12 mouse cellular contexts compared by ENCODE assay signal in the genomic region with DNA sequence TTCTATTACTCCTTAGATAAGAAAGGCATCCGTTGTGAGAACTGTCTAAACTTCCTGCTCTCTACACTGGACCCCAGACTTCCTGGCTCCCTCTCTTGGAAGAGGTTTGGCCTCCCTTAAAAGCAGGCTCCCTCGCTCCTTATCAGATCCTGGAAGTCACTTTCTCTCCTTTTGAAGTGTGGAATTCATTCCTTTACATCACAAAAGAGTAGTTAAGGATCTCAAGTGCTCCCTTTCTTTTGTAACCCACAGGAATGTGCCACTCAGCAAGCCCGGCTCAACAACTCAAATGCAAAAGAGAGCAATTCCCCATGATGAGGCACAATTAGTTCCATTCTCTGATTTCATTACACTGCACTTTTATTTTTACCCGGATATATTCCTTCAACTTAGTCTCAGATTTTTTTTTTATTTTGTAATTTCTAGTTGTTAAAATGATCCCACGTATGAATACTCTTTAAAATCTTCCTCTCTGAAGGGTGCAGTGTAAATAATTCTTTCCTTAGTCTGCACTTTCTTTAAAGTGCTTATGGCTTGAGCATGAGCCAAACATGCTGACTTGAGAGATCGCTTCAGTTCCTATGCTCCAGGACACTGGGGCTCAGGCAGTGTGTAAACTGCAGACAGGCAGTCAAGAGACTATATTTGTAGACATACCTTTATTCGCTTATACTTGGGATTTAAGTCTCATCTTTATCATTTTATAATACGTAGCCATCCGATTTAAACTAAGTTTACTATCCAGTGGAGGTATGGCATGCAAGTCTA.
DNase-seq lines count a peak whose midpoint lies in the region; ATAC-seq and TF ChIP-seq lines count a peak whose summit lies in the region.
"Had no signal": no experiment of that assay in that cellular context is flagged by ENCODE, and none has a peak within 500 bp of the region (broad histone marks: within the 10 kb centered on the region; RNA-seq: fewer than 3 reads in every experiment).

No protein-coding gene starts in this region.

- TF ChIP-seq POLR2A in heart, adult 2 months (IDR thresholded peaks at IDR 0.05; ENCODE audit: insufficient read depth, low read depth, low read length), result no peak

- peaks cover 6% of the 10 kb centered on the region for H3K4me1 ChIP-seq in heart, embryonic 12.5 days (replicated peaks)
- no peaks in the 10 kb centered on the region for H3K4me1 ChIP-seq in heart, adult 2 months (ENCODE audit: control insufficient read depth, insufficient read depth, low read length)
- no peaks in the 10 kb centered on the region for H3K4me1 ChIP-seq in forebrain, postnatal 0 days (ENCODE audit: insufficient read depth)
- H3K4me1 ChIP-seq in kidney, embryonic 14.5 days (ENCODE audit: control insufficient read depth, insufficient read depth, low read length), result peaks cover 4% of the 10 kb centered on the region; the same call in 1 of the 2 replicates

- 21% methylated on average over 9 of the region's 9 CpGs for WGBS in heart, embryonic 12.5 days
- 34% methylated on average over 9 of the region's 9 CpGs for WGBS in heart, adult 2 months
- 19% methylated on average over 9 of the region's 9 CpGs for WGBS in forebrain, postnatal 0 days
- WGBS in kidney, embryonic 14.5 days, result 25% methylated on average over 9 of the region's 9 CpGs

- H3K27me3 ChIP-seq in heart, embryonic 12.5 days (replicated peaks), result no peaks in the 10 kb centered on the region
- no peaks in the 10 kb centered on the region for H3K27me3 ChIP-seq in heart, adult 2 months (ENCODE audit: control insufficient read depth, insufficient read depth, low read length)
- no peaks in the 10 kb centered on the region for H3K27me3 ChIP-seq in forebrain, postnatal 0 days (ENCODE audit: insufficient read depth, low read length)
- no peaks in the 10 kb centered on the region for H3K27me3 ChIP-seq in kidney, embryonic 14.5 days (ENCODE audit: control insufficient read depth, insufficient read depth, low read length)
- H3K27me3 ChIP-seq: Patski had no signal

- intact Hi-C loops in heart, adult 2 months (cut with DNase I), result no loop called here
- intact Hi-C loops in left cerebral cortex, adult 2 months (cut with DNase I), result no loop called here

- H3K79me2 ChIP-seq in heart, adult 2 months (replicated peaks; ENCODE audit: control insufficient read depth, insufficient read depth, low read length), result no peaks in the 10 kb centered on the region

- no peaks in the 10 kb centered on the region for H3K36me3 ChIP-seq in heart, embryonic 12.5 days
- no peaks in the 10 kb centered on the region for H3K36me3 ChIP-seq in heart, adult 2 months (ENCODE audit: control insufficient read depth, insufficient read depth, low read length)
- H3K36me3 ChIP-seq in forebrain, postnatal 0 days (ENCODE audit: insufficient read depth), result no peaks in the 10 kb centered on the region
- no peaks in the 10 kb centered on the region for H3K36me3 ChIP-seq in kidney, embryonic 14.5 days (ENCODE audit: control insufficient read depth, insufficient read depth, low read length)

- H3K9me3 ChIP-seq in heart, embryonic 12.5 days (replicated peaks), result no peaks in the 10 kb centered on the region
- no peaks in the 10 kb centered on the region for H3K9me3 ChIP-seq in forebrain, postnatal 0 days (ENCODE audit: low read length)
- no peaks in the 10 kb centered on the region for H3K9me3 ChIP-seq in kidney, embryonic 14.5 days (ENCODE audit: control insufficient read depth, low read length)

- H3K4me3 ChIP-seq in heart, embryonic 12.5 days, result no peak overlapping the region
- no peak overlapping the region for H3K4me3 ChIP-seq in heart, adult 2 months
- H3K4me3 ChIP-seq in forebrain, postnatal 0 days (ENCODE audit: low read depth, low read length), result no peak overlapping the region
- no peak overlapping the region for H3K4me3 ChIP-seq in kidney, embryonic 14.5 days (ENCODE audit: low read length)
- H3K4me3 ChIP-seq in left cerebral cortex, adult 2 months, result no peak overlapping the region

- no peak for TF ChIP-seq CTCF in heart, adult 2 months (IDR thresholded peaks at IDR 0.05)
- no peak for TF ChIP-seq CTCF in forebrain, postnatal 0 days (IDR thresholded peaks at IDR 0.05; ENCODE audit: low read depth)
- TF ChIP-seq CTCF in left cerebral cortex, adult 2 months (IDR thresholded peaks at IDR 0.05), result no peak

- H3K9ac ChIP-seq in heart, embryonic 12.5 days, result no peak overlapping the region
- no peak overlapping the region for H3K9ac ChIP-seq in heart, adult 2 months (ENCODE audit: low read depth, low read length)
- H3K9ac ChIP-seq in forebrain, postnatal 0 days, result no peak overlapping the region
- H3K9ac ChIP-seq in kidney, embryonic 14.5 days (ENCODE audit: low read depth, low read length), result no peak overlapping the region

- no peak for TF ChIP-seq EP300 in heart, adult 2 months (IDR thresholded peaks at IDR 0.05; ENCODE audit: insufficient read depth, low read depth, low read length)

- no peak overlapping the region for H3K27ac ChIP-seq in heart, embryonic 12.5 days (ENCODE audit: poor library complexity, severe bottlenecking)
- H3K27ac ChIP-seq in heart, adult 2 months, result no peak overlapping the region
- H3K27ac ChIP-seq in forebrain, postnatal 0 days (ENCODE audit: low read depth, low read length), result no peak overlapping the region
- H3K27ac ChIP-seq in kidney, embryonic 14.5 days (ENCODE audit: low read depth, low read length), result no peak overlapping the region
- H3K27ac ChIP-seq in left cerebral cortex, adult 2 months, result no peak overlapping the region

- no peak for DNase-seq in heart, adult 2 months
- peak; percentile 35 for DNase-seq in urinary bladder, postnatal 14 days (ENCODE audit: low spot score)
- no peak for DNase-seq in urinary bladder, adult 2 months (ENCODE audit: low spot score)
- DNase-seq in forebrain, postnatal 0 days, result no peak
- no peak for DNase-seq in left cerebral cortex, adult 2 months (ENCODE audit: extremely low spot score in 1 of 2, low spot score in 2 of 2)
- no peak for DNase-seq in kidney, postnatal 10 days
- DNase-seq: B cell, adult 2 months; cerebellum, postnatal 25 days; kidney, adult 18-20 months had no signal

- peak overlapping the region; percentile 21 for H3K4me2 ChIP-seq in heart, embryonic 12.5 days
- H3K4me2 ChIP-seq in forebrain, postnatal 0 days (ENCODE audit: low read depth), result no peak overlapping the region
- no peak overlapping the region for H3K4me2 ChIP-seq in kidney, embryonic 14.5 days (replicated peaks; ENCODE audit: low read depth, low read length)

- no peak for ATAC-seq in heart, embryonic 12.5 days (ENCODE audit: insufficient number of reproducible peaks, low FRiP score)
- ATAC-seq in forebrain, postnatal 0 days, result 0 out of 2 replicates have a peak, but pooled peaks have one; percentile 27
- no peak for ATAC-seq in kidney, embryonic 14.5 days (ENCODE audit: low FRiP score, low TSS enrichment)
- ATAC-seq: Patski had no signal
